Mouse (Mus musculus): ENCODE data around the gene Cbln4. TPM values are rescaled to one million over a fixed set of nuclear protein-coding genes. Genes with fewer than 3 reads are reported as not detected.

Gene Cbln4
- polyA plus RNA-seq, 1 experiment, result not detected

- no peaks in the 10 kb centered on the region for H3K27me3 ChIP-seq (ENCODE audit: control insufficient read depth, insufficient read depth, insufficient read length)
- TF ChIP-seq MAX (IDR thresholded peaks at IDR 0.05; ENCODE audit: low read depth), result no peak
- no peak for TF ChIP-seq MYOG (IDR thresholded peaks at IDR 0.05; ENCODE audit: control insufficient read depth in 1 of 3, insufficient read depth in 1 of 3, insufficient read length in 2 of 3, low read depth in 2 of 3)
- no peak for TF ChIP-seq MYOD1 (IDR thresholded peaks at IDR 0.05; ENCODE audit: control insufficient read depth in 1 of 3, insufficient read length in 2 of 3, low read depth in 2 of 3)
- TF ChIP-seq CEBPB (IDR thresholded peaks at IDR 0.05; ENCODE audit: insufficient read depth, poor library complexity, severe bottlenecking), result no peak
- no peak for TF ChIP-seq REST (IDR thresholded peaks at IDR 0.05; ENCODE audit: insufficient read depth, insufficient read length)
- H3K36me3 ChIP-seq (ENCODE audit: control insufficient read depth, insufficient read depth), result no peaks in the 10 kb centered on the region
- no peaks in the 10 kb centered on the region for H3K79me2 ChIP-seq (ENCODE audit: control insufficient read depth, insufficient read depth)
- H3K4me2 ChIP-seq (ENCODE audit: low read depth), result no peak overlapping the region
- H3K4me3 ChIP-seq, result no peak overlapping the region
- H3ac ChIP-seq (ENCODE audit: control insufficient read depth, insufficient read length), result no peak overlapping the region
Measured at GRCm38 (mm10) chr2:172058936-172059665, 15.8 kb upstream of the Cbln4 start.

DNA sequence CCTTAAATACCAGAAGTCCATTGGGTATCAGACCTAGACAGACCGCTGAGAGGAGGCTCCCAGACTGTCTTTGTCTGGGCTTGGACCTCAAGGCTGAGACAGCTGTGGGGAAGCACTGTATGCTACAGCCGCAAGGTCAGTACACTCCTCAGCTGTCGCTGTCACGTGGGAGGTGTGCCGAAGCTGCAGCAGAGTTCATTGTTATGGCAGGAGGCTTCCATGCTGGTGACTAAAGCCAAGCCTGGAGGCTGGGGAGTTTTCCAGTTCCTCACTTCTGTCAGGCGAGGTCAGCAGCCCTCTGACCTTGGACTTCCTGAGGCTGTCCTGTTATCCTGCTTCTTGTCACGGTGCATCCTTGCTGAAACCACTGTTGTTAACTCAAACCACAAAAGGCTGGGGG, 2.7 kb upstream of the Cbln4 start:
- Histone ChIP-seq H3K27me3 (ENCODE audit: control insufficient read depth, insufficient read depth, insufficient read length) (no peaks in the 10 kb centered on the region), H3K4me3 (no peak overlapping the region), H3K4me2 (ENCODE audit: low read depth) (no peak overlapping the region), H3K36me3 (ENCODE audit: control insufficient read depth, insufficient read depth) (no peaks in the 10 kb centered on the region), H3ac (ENCODE audit: control insufficient read depth, insufficient read length) (no peak overlapping the region), H3K79me2 (ENCODE audit: control insufficient read depth, insufficient read depth) (no peaks in the 10 kb centered on the region)
- TF ChIP-seq REST (IDR thresholded peaks at IDR 0.05; ENCODE audit: insufficient read depth, insufficient read length) (no peak), POLR2A (IDR thresholded peaks at IDR 0.05; ENCODE audit: insufficient read length, low read depth) (no peak), USF1 (IDR thresholded peaks at IDR 0.05; ENCODE audit: low read depth) (no peak), CEBPB (IDR thresholded peaks at IDR 0.05; ENCODE audit: insufficient read depth, poor library complexity, severe bottlenecking) (no peak), TCF12 (IDR thresholded peaks at IDR 0.05; ENCODE audit: insufficient read depth, poor library complexity, severe bottlenecking) (no peak), SRF (IDR thresholded peaks at IDR 0.05; ENCODE audit: control insufficient read depth, insufficient read length, low read depth) (no peak), MYOD1 (IDR thresholded peaks at IDR 0.05; ENCODE audit: control insufficient read depth in 1 of 3, insufficient read length in 2 of 3, low read depth in 2 of 3) (peak in 2 of 3 experiments; percentile 58 to 68), TCF3 (IDR thresholded peaks at IDR 0.05; ENCODE audit: insufficient read length, low read depth) (no peak), MAX (IDR thresholded peaks at IDR 0.05; ENCODE audit: low read depth) (no peak), MYOG (IDR thresholded peaks at IDR 0.05; ENCODE audit: control insufficient read depth in 1 of 3, insufficient read depth in 1 of 3, insufficient read length in 2 of 3, low read depth in 2 of 3) (peak in 2 of 3 experiments; percentile 82 to 94), E2F4 (IDR thresholded peaks at IDR 0.05; ENCODE audit: insufficient read depth) (no peak), POLR2AphosphoS2 (IDR thresholded peaks at IDR 0.05; ENCODE audit: insufficient read length, low read depth) (no peak)

- no peaks in the 10 kb centered on the region for H3K79me2 ChIP-seq (ENCODE audit: control insufficient read depth, insufficient read depth)
- TF ChIP-seq MYOD1 (IDR thresholded peaks at IDR 0.05; ENCODE audit: control insufficient read depth in 1 of 3, insufficient read length in 2 of 3, low read depth in 2 of 3), result no peak
- TF ChIP-seq TCF3 (IDR thresholded peaks at IDR 0.05; ENCODE audit: insufficient read length, low read depth), result no peak
- TF ChIP-seq POLR2A (IDR thresholded peaks at IDR 0.05; ENCODE audit: insufficient read length, low read depth), result no peak
- no peak for TF ChIP-seq E2F4 (IDR thresholded peaks at IDR 0.05; ENCODE audit: insufficient read depth)
- TF ChIP-seq REST (IDR thresholded peaks at IDR 0.05; ENCODE audit: insufficient read depth, insufficient read length), result no peak
- TF ChIP-seq SRF (IDR thresholded peaks at IDR 0.05; ENCODE audit: control insufficient read depth, insufficient read length, low read depth), result no peak
- TF ChIP-seq TCF12 (IDR thresholded peaks at IDR 0.05; ENCODE audit: insufficient read depth, poor library complexity, severe bottlenecking), result no peak
- no peak for TF ChIP-seq POLR2AphosphoS2 (IDR thresholded peaks at IDR 0.05; ENCODE audit: insufficient read length, low read depth)
- TF ChIP-seq CEBPB (IDR thresholded peaks at IDR 0.05; ENCODE audit: insufficient read depth, poor library complexity, severe bottlenecking), result no peak
- no peak for TF ChIP-seq MYOG (IDR thresholded peaks at IDR 0.05; ENCODE audit: control insufficient read depth in 1 of 3, insufficient read depth in 1 of 3, insufficient read length in 2 of 3, low read depth in 2 of 3)
- no peak for TF ChIP-seq MAX (IDR thresholded peaks at IDR 0.05; ENCODE audit: low read depth)
- no peak for TF ChIP-seq USF1 (IDR thresholded peaks at IDR 0.05; ENCODE audit: low read depth)
- H3ac ChIP-seq (ENCODE audit: control insufficient read depth, insufficient read length), result no peak overlapping the region
- no peak overlapping the region for H3K4me2 ChIP-seq (ENCODE audit: low read depth)
- H3K27me3 ChIP-seq (ENCODE audit: control insufficient read depth, insufficient read depth, insufficient read length), result no peaks in the 10 kb centered on the region
- H3K36me3 ChIP-seq (ENCODE audit: control insufficient read depth, insufficient read depth), result no peaks in the 10 kb centered on the region
- no peak overlapping the region for H3K4me3 ChIP-seq
Measured at GRCm38 (mm10) chr2:172042607-172043234, 545 bp downstream of the Cbln4 start.

DNA sequence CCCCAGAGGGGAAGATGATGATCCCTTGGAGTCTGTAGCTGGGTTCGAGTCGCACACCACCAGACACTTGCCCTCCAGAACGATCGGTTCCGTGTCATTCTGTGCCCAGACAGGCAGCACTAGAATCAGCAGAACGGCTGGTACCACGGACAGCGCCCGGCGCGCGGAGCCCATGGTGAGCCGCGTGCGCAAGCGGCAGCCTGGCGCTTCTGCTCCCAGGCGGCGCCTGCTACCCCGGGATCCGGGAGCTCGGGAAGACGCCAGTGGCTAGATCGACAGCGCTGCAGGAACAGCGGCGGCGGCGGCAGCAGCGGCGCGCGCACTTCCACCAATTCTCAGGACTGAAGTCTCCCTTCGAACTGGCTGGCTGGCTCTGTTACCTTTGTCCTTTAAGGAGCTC, 1.1 kb downstream of the Cbln4 start:
- H3K36me3 ChIP-seq (ENCODE audit: control insufficient read depth, insufficient read depth), result no peaks in the 10 kb centered on the region
- no peak overlapping the region for H3K4me3 ChIP-seq
- no peak overlapping the region for H3K4me2 ChIP-seq (ENCODE audit: low read depth)
- TF ChIP-seq MAX (IDR thresholded peaks at IDR 0.05; ENCODE audit: low read depth), result no peak
- TF ChIP-seq REST (IDR thresholded peaks at IDR 0.05; ENCODE audit: insufficient read depth, insufficient read length), result peak; percentile 74
- H3ac ChIP-seq (ENCODE audit: control insufficient read depth, insufficient read length), result no peak overlapping the region
- no peaks in the 10 kb centered on the region for H3K79me2 ChIP-seq (ENCODE audit: control insufficient read depth, insufficient read depth)
- H3K27me3 ChIP-seq (ENCODE audit: control insufficient read depth, insufficient read depth, insufficient read length), result no peaks in the 10 kb centered on the region

DNA sequence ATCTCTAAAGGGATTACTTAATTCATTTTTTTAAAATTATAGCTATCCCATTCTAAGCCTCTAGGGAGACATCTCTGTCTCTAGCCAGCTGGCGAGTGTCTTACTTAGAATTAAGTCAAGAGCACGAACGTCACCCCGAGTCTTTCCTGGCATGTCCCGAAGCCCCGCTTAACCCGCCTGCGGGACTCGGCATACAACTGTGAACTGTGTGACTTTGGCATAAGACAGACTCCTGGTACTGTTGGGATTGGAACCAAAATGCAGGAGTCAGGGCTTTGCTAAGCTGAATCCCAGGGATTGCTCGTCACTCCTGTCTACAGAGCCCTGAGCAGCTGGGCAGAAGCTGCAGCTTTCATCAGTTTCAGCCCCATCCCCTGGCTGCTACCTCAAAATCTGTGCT, 2.4 kb downstream of the Cbln4 start:
- H3K4me2 ChIP-seq (ENCODE audit: low read depth), result no peak overlapping the region
- TF ChIP-seq SRF (IDR thresholded peaks at IDR 0.05; ENCODE audit: control insufficient read depth, insufficient read length, low read depth) (no peak), MYOG (IDR thresholded peaks at IDR 0.05; ENCODE audit: control insufficient read depth in 1 of 3, insufficient read depth in 1 of 3, insufficient read length in 2 of 3, low read depth in 2 of 3) (no peak), CEBPB (IDR thresholded peaks at IDR 0.05; ENCODE audit: insufficient read depth, poor library complexity, severe bottlenecking) (no peak), MAX (IDR thresholded peaks at IDR 0.05; ENCODE audit: low read depth) (no peak), POLR2A (IDR thresholded peaks at IDR 0.05; ENCODE audit: insufficient read length, low read depth) (no peak), USF1 (IDR thresholded peaks at IDR 0.05; ENCODE audit: low read depth) (no peak), REST (IDR thresholded peaks at IDR 0.05; ENCODE audit: insufficient read depth, insufficient read length) (no peak), TCF3 (IDR thresholded peaks at IDR 0.05; ENCODE audit: insufficient read length, low read depth) (no peak), MYOD1 (IDR thresholded peaks at IDR 0.05; ENCODE audit: control insufficient read depth in 1 of 3, insufficient read length in 2 of 3, low read depth in 2 of 3) (no peak), E2F4 (IDR thresholded peaks at IDR 0.05; ENCODE audit: insufficient read depth) (no peak), TCF12 (IDR thresholded peaks at IDR 0.05; ENCODE audit: insufficient read depth, poor library complexity, severe bottlenecking) (no peak), POLR2AphosphoS2 (IDR thresholded peaks at IDR 0.05; ENCODE audit: insufficient read length, low read depth) (no peak)
- no peaks in the 10 kb centered on the region for H3K79me2 ChIP-seq (ENCODE audit: control insufficient read depth, insufficient read depth)
- H3ac ChIP-seq (ENCODE audit: control insufficient read depth, insufficient read length), result no peak overlapping the region
- no peaks in the 10 kb centered on the region for H3K27me3 ChIP-seq (ENCODE audit: control insufficient read depth, insufficient read depth, insufficient read length)
- H3K4me3 ChIP-seq, result no peak overlapping the region
- no peaks in the 10 kb centered on the region for H3K36me3 ChIP-seq (ENCODE audit: control insufficient read depth, insufficient read depth)

All from myocyte (in vitro differentiated cells).